Mouse (Mus musculus) liver, embryonic 14.5 days (tissue): Measurements from ENCODE around the gene Armc12.

Experiments
- CTCF ChIP-seq: IDR thresholded peaks from 2 replicates; pipeline ENCODE4 v1.5.1; 2016; ENCODE audit warnings: antibody characterized with exemption, low read depth, control low read depth
- EP300 ChIP-seq: IDR thresholded peaks from 2 replicates; pipeline ENCODE4 v1.6.1; 2016; ENCODE audit warnings: antibody characterized with exemption, low read depth

DNA sequence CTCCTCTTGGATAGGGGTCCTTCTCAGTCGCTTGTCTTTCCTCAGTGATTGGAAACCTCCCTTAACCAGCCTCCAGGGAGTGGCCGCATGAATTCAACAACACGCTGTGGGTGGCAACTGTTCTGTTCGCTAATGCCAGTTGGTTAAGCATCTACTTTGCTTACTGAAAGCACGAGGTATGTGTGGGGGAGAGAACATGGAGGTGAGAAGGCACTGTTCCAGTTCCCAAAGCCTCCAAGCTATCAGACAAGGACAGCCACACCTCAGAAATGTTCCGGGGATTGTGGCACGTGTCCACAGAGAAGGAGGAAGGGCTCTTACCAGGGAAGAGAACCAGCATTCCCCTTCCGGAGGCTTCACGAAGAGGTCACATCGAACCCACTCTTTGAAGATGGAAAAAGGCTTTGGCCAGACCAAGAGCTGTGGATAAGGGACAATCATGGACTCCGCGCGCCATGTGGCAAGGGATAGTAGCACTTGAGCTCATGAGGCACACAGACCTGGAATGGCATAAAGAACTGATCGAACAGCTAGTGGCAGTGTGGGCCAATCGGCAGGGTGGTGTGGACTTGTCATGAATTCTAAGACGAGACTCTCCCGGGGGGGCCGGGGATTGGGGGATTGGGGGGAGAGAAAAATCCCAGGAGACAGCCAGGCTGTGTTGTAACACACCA is 42.9 kb upstream of the Armc12 start:
- no peak for TF ChIP-seq CTCF
- no peak for TF ChIP-seq EP300
